Mouse (Mus musculus) embryonic facial prominence, embryonic 12.5 days (tissue): ENCODE results near the gene Cox6a2. TPM values are rescaled to one million over a fixed set of nuclear protein-coding genes. Genes with fewer than 3 reads are reported as not detected.

Experiments used
- ATAC-seq: fragments of 200-750 bp; cut with Nextera tagmentation; 2 replicates; pipeline ENCODE4 v1.8.0; 2017; ENCODE audit not compliant: insufficient number of reproducible peaks, insufficient read depth, low FRiP score, low TSS enrichment
- H3K27ac ChIP-seq: fragments of 300-500 bp; sonication (generic); 2 replicates; pipeline ENCODE4 v1.5.1; 2016; ENCODE audit warnings: mild to moderate bottlenecking
- H3K27me3 ChIP-seq: fragments of 300-500 bp; sonication (generic); 2 replicates; pipeline ENCODE4 v1.6.1; 2016; ENCODE audit warnings: mild to moderate bottlenecking, moderate library complexity
- H3K36me3 ChIP-seq: fragments of 300-500 bp; sonication (generic); 2 replicates; pipeline ENCODE4 v1.6.1; 2016; ENCODE audit warnings: mild to moderate bottlenecking
- H3K4me1 ChIP-seq: fragments of 300-500 bp; sonication (generic); 2 replicates; pipeline ENCODE4 v1.6.1; 2016
- H3K4me2 ChIP-seq: fragments of 300-500 bp; sonication (generic); replicated peaks from 2 replicates; pipeline ENCODE4 v1.6.1; 2016; ENCODE audit warnings: mild to moderate bottlenecking, moderate library complexity
- H3K4me3 ChIP-seq: fragments of 300-500 bp; sonication (generic); 2 replicates; pipeline ENCODE4 v1.5.1; 2016; ENCODE audit warnings: mild to moderate bottlenecking
- H3K9ac ChIP-seq: fragments of 300-500 bp; sonication (generic); 2 replicates; pipeline ENCODE4 v1.6.1; 2016; ENCODE audit warnings: mild to moderate bottlenecking, moderate library complexity
- H3K9me3 ChIP-seq: fragments of 300-500 bp; sonication (generic); 2 replicates; pipeline ENCODE4 v1.6.1; 2016; ENCODE audit warnings: mild to moderate bottlenecking, moderate library complexity
- WGBS: fragments of 180-500 bp; shearing (Covaris S2); methylation state at CpG from one replicate; pipeline ENCODE4 v1.1.7; 2016; 5-methylcytosine and 5-hydroxymethylcytosine counted together
- polyA plus RNA-seq: library from polyadenylated mRNA; unstranded; fragments of >200 nt; fragmentation: Nextera tagmentation; extraction: Ambion mirVana; gene quantifications from 2 replicates; pipeline ENCODE4 v1.2.1, GENCODE M21; 2016

The Cox6a2 gene
- polyA plus RNA-seq, 1 experiment from 2014 or later, result 7.9 TPM

DNA sequence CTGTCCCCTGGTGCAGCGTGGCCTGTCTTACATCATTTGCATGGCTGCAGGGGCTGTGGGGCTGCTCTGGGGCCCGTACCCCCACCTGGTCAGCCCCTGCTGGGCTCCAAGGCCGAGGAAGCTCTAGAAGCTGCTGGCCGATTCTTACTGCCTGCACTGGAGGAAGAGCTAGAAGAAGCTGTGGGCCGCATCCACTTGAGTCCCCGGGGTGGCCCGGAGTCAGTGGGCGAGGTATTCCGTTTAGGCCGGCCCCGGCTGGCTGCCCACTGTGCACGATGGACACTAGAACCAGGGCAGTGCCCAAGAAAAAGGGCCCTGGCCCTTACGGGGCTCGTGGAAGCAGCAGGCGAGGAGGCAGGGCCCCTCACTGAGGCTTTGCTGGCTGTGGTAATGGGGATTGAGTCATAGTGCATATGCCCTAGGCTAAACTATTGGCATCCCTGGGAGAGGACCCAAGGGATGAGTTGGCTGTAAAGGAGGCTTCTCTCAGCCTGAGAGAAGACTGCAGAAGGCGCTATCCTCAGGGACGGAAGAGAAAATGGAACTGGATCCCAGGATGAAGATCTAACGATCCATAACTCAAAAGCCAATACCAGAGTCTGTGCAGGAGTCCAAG, 38.3 kb upstream of the Cox6a2 start:
- peaks cover 54% of the 10 kb centered on the region for H3K36me3 ChIP-seq
- no peak overlapping the region for H3K9ac ChIP-seq
- 0 out of 2 replicates have a peak overlapping the region, but pooled peaks have one; percentile 23 for H3K27ac ChIP-seq
- WGBS, result 86% methylated on average over 18 of the region's 18 CpGs
- no peak overlapping the region for H3K4me3 ChIP-seq
- H3K4me1 ChIP-seq, result peaks cover 26% of the 10 kb centered on the region
- no peak for ATAC-seq
- H3K4me2 ChIP-seq, result no peak overlapping the region
- no peaks in the 10 kb centered on the region for H3K27me3 ChIP-seq
- no peaks in the 10 kb centered on the region for H3K9me3 ChIP-seq

GRCm38 (mm10) chr7:128243921-128244320, 37.7 kb upstream of the Cox6a2 start:
- H3K9me3 ChIP-seq, result no peaks in the 10 kb centered on the region
- H3K9ac ChIP-seq, result no peak overlapping the region
- H3K4me3 ChIP-seq, result no peak overlapping the region
- no peak for ATAC-seq
- no peaks in the 10 kb centered on the region for H3K27me3 ChIP-seq
- H3K36me3 ChIP-seq, result peaks cover 49% of the 10 kb centered on the region
- H3K27ac ChIP-seq, result 0 out of 2 replicates have a peak overlapping the region, but pooled peaks have one; percentile 23
- WGBS, result 43% methylated on average over 10 of the region's 10 CpGs
- peaks cover 31% of the 10 kb centered on the region for H3K4me1 ChIP-seq
- no peak overlapping the region for H3K4me2 ChIP-seq

DNA sequence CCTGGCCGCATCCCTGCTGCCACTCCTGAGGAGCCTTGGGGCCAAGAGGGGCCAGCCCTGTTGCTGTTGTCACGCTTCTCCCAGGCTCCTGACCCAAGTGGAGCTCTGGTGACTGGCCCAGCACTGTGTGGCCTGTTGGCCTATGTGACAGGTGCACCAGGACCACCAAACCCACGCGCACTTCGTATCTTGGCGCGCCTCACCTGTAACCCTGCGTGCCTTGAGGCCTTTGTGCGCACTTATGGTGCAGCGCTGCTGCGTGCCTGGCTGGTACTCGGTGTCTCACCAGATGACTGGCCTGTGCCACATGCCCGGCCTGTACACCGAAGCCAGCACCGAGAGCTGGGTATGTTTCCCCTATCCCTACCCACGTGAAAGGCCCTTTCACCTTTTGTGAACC, 36.1 kb upstream of the Cox6a2 start:
- H3K27me3 ChIP-seq, result no peaks in the 10 kb centered on the region

DNA sequence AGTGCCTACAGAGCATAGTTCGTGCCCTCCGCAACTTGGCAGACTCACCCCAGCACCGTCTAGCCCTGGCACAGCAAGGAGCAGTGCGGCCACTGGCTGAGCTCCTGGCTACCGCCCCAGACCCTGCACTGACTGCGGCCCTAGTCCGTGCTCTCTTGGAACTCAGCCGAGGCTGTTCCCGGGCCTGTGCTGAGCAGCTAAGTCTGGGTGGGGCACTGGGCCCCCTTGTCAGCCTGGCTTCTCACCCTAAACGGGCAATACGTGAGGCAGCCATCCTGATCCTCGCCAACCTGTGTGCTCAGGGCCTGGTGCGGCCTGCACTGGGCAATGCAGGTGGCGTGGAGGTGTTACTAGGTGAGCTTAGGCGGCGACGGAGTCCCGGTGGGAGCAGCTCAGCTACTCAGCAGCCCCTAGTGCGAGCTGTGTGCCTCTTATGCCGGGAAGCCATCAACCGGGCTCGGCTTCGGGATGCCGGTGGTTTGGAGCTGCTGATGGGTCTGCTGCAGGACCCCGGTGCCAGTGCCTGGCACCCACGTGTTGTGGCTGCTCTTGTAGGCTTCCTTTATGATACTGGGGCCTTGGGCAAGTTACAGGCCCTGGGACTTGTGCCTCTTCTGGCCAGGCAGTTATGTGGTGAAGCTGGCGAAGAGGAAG, 34.1 kb upstream of the Cox6a2 start:
- H3K4me2 ChIP-seq, result no peak overlapping the region
- H3K9ac ChIP-seq, result no peak overlapping the region
- H3K27ac ChIP-seq, result no peak overlapping the region
- 94% methylated on average over 27 of the region's 27 CpGs for WGBS
- H3K4me1 ChIP-seq, result peaks cover 21% of the 10 kb centered on the region
- H3K9me3 ChIP-seq, result no peaks in the 10 kb centered on the region
- H3K27me3 ChIP-seq, result no peaks in the 10 kb centered on the region
- H3K4me3 ChIP-seq, result no peak overlapping the region
- peaks cover 45% of the 10 kb centered on the region for H3K36me3 ChIP-seq
- no peak for ATAC-seq

More for the DNA sequence above, 36.1 kb upstream of the Cox6a2 start:
- Histone ChIP-seq H3K36me3 (peaks cover 48% of the 10 kb centered on the region), H3K4me3 (no peak overlapping the region), H3K9ac (no peak overlapping the region), H3K4me2 (no peak overlapping the region), H3K27ac (no peak overlapping the region), H3K9me3 (no peaks in the 10 kb centered on the region), H3K4me1 (peaks cover 23% of the 10 kb centered on the region)
- 92% methylated on average over 16 of the region's 16 CpGs for WGBS
- ATAC-seq, result no peak

DNA sequence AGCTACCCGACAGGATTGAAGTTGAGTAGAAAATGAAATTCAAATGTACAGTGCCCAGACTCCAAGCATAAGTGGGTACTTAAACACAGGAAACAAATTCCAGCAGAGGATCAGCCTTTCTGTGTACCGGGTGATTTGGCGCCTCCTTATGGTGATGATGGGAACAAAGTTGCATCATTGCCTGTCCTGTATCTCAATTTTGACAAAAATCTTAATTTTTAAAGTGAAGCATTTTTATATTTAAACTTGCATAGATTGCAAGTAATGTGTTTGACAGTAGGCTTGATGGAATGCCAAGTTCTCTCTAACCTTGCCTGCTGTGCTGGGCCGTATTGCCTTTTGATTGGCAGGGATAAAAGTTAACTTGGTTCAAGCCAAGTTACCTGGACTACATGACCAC, 32.8 kb upstream of the Cox6a2 start:
- no peak for ATAC-seq
- Histone ChIP-seq H3K27me3 (no peaks in the 10 kb centered on the region), H3K9me3 (no peaks in the 10 kb centered on the region), H3K9ac (peak overlapping the region; percentile 34), H3K27ac (peak overlapping the region; percentile 96), H3K4me3 (peak overlapping the region; percentile 67), H3K36me3 (peaks cover 34% of the 10 kb centered on the region), H3K4me2 (peak overlapping the region; percentile 59), H3K4me1 (peaks cover 18% of the 10 kb centered on the region)
- WGBS, result 25% methylated on average over 4 of the region's 4 CpGs

DNA sequence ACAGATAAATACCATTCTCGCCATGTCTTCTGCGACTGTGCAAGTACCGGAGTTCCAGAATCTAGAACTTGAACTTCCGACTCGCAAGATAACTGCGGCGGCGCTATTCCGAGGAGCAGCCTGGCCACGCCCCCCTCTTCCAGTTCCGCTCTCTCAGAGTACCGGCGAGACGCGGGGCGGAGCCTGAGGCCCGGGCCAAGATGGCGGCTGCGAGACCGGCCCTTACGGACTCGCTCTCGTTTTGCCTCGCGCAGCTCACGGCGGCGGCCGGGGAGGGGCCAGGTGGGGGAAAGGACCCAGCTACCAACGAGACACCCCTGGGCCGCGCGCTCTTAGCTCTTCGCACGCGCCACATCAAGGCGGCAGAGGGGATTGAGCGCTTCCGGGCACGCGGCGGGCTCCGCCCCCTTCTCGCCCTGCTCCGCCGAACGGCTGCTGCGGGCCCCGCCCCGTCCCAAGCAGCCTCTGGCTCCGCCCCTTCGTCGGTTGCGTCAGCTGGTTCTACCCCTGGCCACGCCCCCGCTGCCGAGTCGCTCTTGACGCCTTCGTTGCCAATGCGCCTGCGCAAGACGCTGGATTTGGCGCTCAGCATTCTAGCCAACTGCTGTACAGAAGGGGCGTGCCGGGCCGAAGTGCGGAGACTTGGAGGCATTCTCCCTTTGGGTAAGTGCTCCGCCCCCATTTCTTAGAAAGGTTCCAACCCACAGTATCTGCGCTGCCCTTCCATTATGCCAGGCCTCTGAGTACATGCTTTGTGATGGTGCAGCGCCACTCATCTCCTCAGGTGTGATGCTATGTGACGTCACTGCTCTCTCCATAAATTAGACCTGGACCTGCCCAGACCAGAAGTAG, 32.0 kb upstream of the Cox6a2 start, which contains the start of gene 9130023H24Rik:
Gene 9130023H24Rik (minus strand): TSS at position 105 of the 852 bp plus-strand sequence.
- H3K9me3 ChIP-seq, result no peaks in the 10 kb centered on the region
- under 1% methylated on average over 72 of the region's 72 CpGs for WGBS
- H3K4me1 ChIP-seq, result peaks cover 16% of the 10 kb centered on the region
- peak within 1 kb of the TSS; percentile 67 for H3K4me3 ChIP-seq
- H3K4me2 ChIP-seq, result peak within 1 kb of the TSS; percentile 73
- H3K27me3 ChIP-seq, result no peaks in the 10 kb centered on the region
- peaks cover 33% of the 10 kb centered on the region for H3K36me3 ChIP-seq
- H3K27ac ChIP-seq, result peak within 1 kb of the TSS; percentile 96
- ATAC-seq, result peak; percentile 84
- H3K9ac ChIP-seq, result peak within 1 kb of the TSS; percentile 67

- H3K4me2 ChIP-seq, result peak overlapping the region; percentile 73
- no peaks in the 10 kb centered on the region for H3K9me3 ChIP-seq
- H3K4me1 ChIP-seq, result peaks cover 16% of the 10 kb centered on the region
- peak overlapping the region; percentile 67 for H3K9ac ChIP-seq
- peak overlapping the region; percentile 96 for H3K27ac ChIP-seq
- no peak; the same call in 1 of the 2 replicates for ATAC-seq
- H3K36me3 ChIP-seq, result peaks cover 29% of the 10 kb centered on the region
- WGBS, result under 1% methylated on average over 25 of the region's 25 CpGs
- H3K27me3 ChIP-seq, result no peaks in the 10 kb centered on the region
- peak overlapping the region; percentile 67 for H3K4me3 ChIP-seq
These were observed 31.4 kb upstream of the Cox6a2 start for GRCm38 (mm10) chr7:128237593-128237926.

GRCm38 (mm10) chr7:128236856-128237592, 30.8 kb upstream of the Cox6a2 start, which contains the start of gene Armc5:
Gene Armc5, plus strand, starts transcription at chr7:128237342.
- Histone ChIP-seq H3K4me3 (peak within 1 kb of the TSS; percentile 67), H3K4me1 (peaks cover 16% of the 10 kb centered on the region), H3K9ac (peak within 1 kb of the TSS; percentile 67), H3K9me3 (no peaks in the 10 kb centered on the region), H3K27ac (peak within 1 kb of the TSS; percentile 96), H3K36me3 (peaks cover 24% of the 10 kb centered on the region), H3K4me2 (peak within 1 kb of the TSS; percentile 73), H3K27me3 (no peaks in the 10 kb centered on the region)
- no peak for ATAC-seq
- WGBS, result 27% methylated on average over 37 of the region's 37 CpGs

GRCm38 (mm10) chr7:128236426-128236825, 30.2 kb upstream of the Cox6a2 start:
- peak overlapping the region; percentile 96; the same call in 1 of the 2 replicates for H3K27ac ChIP-seq
- peaks cover 16% of the 10 kb centered on the region for H3K4me1 ChIP-seq
- H3K4me2 ChIP-seq, result peak overlapping the region; percentile 73
- peak overlapping the region; percentile 67 for H3K9ac ChIP-seq
- 92% methylated on average over 13 of the region's 13 CpGs for WGBS
- no peak for ATAC-seq
- H3K27me3 ChIP-seq, result no peaks in the 10 kb centered on the region
- peaks cover 18% of the 10 kb centered on the region for H3K36me3 ChIP-seq
- H3K4me3 ChIP-seq, result peak overlapping the region; percentile 67; the same call in 1 of the 2 replicates
- no peaks in the 10 kb centered on the region for H3K9me3 ChIP-seq

- no peak overlapping the region for H3K4me3 ChIP-seq
- WGBS, result 97% methylated on average over 1 of the region's 1 CpGs
These were observed 29.3 kb upstream of the Cox6a2 start for GRCm38 (mm10) chr7:128235481-128235880.

GRCm38 (mm10) chr7:128234796-128235195, 28.6 kb upstream of the Cox6a2 start:
- Histone ChIP-seq H3K27me3 (no peaks in the 10 kb centered on the region), H3K36me3 (peaks cover 2% of the 10 kb centered on the region; the same call in 1 of the 2 replicates), H3K4me2 (no peak overlapping the region), H3K27ac (no peak overlapping the region), H3K9ac (no peak overlapping the region), H3K4me1 (peaks cover 16% of the 10 kb centered on the region), H3K9me3 (no peaks in the 10 kb centered on the region), H3K4me3 (no peak overlapping the region)
- 92% methylated on average over 2 of the region's 2 CpGs for WGBS
- ATAC-seq, result no peak

More at GRCm38 (mm10) chr7:128235481-128235880, 29.3 kb upstream of the Cox6a2 start:
- H3K4me2 ChIP-seq, result no peak overlapping the region
- ATAC-seq, result no peak
- peaks cover 16% of the 10 kb centered on the region for H3K4me1 ChIP-seq
- no peak overlapping the region for H3K27ac ChIP-seq
- H3K9ac ChIP-seq, result no peak overlapping the region
- H3K36me3 ChIP-seq, result peaks cover 8% of the 10 kb centered on the region
- no peaks in the 10 kb centered on the region for H3K9me3 ChIP-seq
- no peaks in the 10 kb centered on the region for H3K27me3 ChIP-seq
